Mouse (Mus musculus) cerebellum, adult 2 months (tissue): Measurements from ENCODE around the gene Lsm14b.

ENCODE experiments used
- CTCF ChIP-seq: fragments of 200-500 bp; IDR thresholded peaks from 2 replicates; pipeline ENCODE4 v1.5.1; 2011; ENCODE audit warnings: low read depth, mild to moderate bottlenecking, control low read depth, low read length, moderate library complexity, borderline replicate concordance; ENCODE audit not compliant: insufficient read depth
- POLR2A ChIP-seq: fragments of 200-500 bp; IDR thresholded peaks from 2 replicates; pipeline ENCODE4 v1.6.1; 2011; ENCODE audit warnings: low read length, control low read depth, borderline replicate concordance; ENCODE audit not compliant: insufficient read depth

DNA sequence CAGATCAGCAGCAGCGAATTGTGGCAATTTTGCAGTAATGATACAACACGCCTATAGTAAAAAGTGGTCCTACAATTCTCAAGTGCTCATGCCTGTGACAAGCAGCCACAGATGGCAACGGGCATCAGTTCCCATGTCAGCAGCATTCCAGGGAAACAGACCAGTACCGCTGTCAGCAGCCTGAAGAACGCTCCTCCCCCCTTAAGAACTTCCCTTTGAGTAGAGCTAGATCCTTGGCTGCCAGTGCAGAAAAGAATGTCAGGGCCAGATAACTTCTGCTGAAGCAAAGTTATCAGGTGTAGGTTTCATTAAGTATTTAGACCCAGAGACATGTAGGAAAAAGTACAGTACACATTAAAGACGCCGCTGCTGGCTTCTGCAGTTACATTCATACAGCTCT, 40.0 kb upstream of the Lsm14b start:
- TF ChIP-seq CTCF = no peak
- TF ChIP-seq POLR2A = no peak
